Mouse (Mus musculus): ENCODE measurements around the gene Bcas3.

GRCm38 (mm10) chr11:85835001-85835752 is 482.2 kb downstream of the Bcas3 start:
- TF ChIP-seq CTCF (IDR thresholded peaks at IDR 0.05; ENCODE audit: low read depth), result no peak
- TF ChIP-seq EP300 (IDR thresholded peaks at IDR 0.05; ENCODE audit: low read depth), result no peak
